Mouse (Mus musculus) E14TG2a.4 (cell line): ENCODE measurements around the gene Nr1h4.

Experiments
- H3K27me3 ChIP-seq: 2 replicates; pipeline ENCODE4 v1.6.1; 2014; ENCODE audit warnings: low read length, control low read depth; ENCODE audit not compliant: insufficient read depth
- H3K36me3 ChIP-seq: 2 replicates; pipeline ENCODE4 v1.6.1; 2014; ENCODE audit warnings: low read length, control low read depth; ENCODE audit not compliant: insufficient read depth
- H3K4me1 ChIP-seq: replicated peaks from 2 replicates; pipeline ENCODE4 v1.6.1; 2014; ENCODE audit warnings: low read depth, low read length, control low read depth
- H3K4me3 ChIP-seq: replicated peaks from 2 replicates; pipeline ENCODE4 v1.5.1; 2014; ENCODE audit warnings: mild to moderate bottlenecking, low read length
- H3K9me3 ChIP-seq: 2 replicates; pipeline ENCODE4 v1.6.1; 2014; ENCODE audit warnings: low read length, control low read depth
- CTCF ChIP-seq: conservative IDR thresholded peaks from 2 replicates; pipeline ENCODE4 v1.5.1; 2014; ENCODE audit warnings: low read length
- NANOG ChIP-seq: IDR thresholded peaks from 2 replicates; pipeline ENCODE4 v1.6.1; 2014; ENCODE audit warnings: borderline replicate concordance, low read length, mixed read lengths
- POU5F1 ChIP-seq: IDR thresholded peaks from 2 replicates; pipeline ENCODE4 v1.6.1; 2014; ENCODE audit warnings: low read length, borderline replicate concordance

The Nr1h4 gene

GRCm38 (mm10) chr10:89404936-89405335 lies 128.4 kb downstream of the Nr1h4 start:
- H3K4me1 ChIP-seq, result 0 out of 2 replicates have a peak, but pooled peaks cover 2% of the 10 kb centered on the region
- peaks cover 11% of the 10 kb centered on the region for H3K9me3 ChIP-seq
- no peaks in the 10 kb centered on the region for H3K27me3 ChIP-seq
- H3K4me3 ChIP-seq, result no peak overlapping the region
- H3K36me3 ChIP-seq, result no peaks in the 10 kb centered on the region
- no peak for TF ChIP-seq POU5F1
- TF ChIP-seq CTCF, result no peak
- no peak for TF ChIP-seq NANOG
